Mouse (Mus musculus) activated CD4-positive, CD25-positive, alpha-beta regulatory T cell, adult 4 months (primary cell): ENCODE data around the gene Txnl4b. TPM values are rescaled to one million over a fixed set of nuclear protein-coding genes. Genes with fewer than 3 reads are reported as not detected.
A peak's percentile ranks its signal among the peaks of the same experiment; 100 is the strongest.

ENCODE experiments used
- ATAC-seq: one replicate; pipeline ENCODE4 v1.8.0; 2017
- polyA plus RNA-seq, 2 experiments: library from polyadenylated mRNA; unstranded; fragments of 100-300 nt; shearing (Covaris generic); gene quantifications; one replicate each; pipeline ENCODE4 v1.2.1; 2017

Gene Txnl4b
- polyA plus RNA-seq: 10 to 100 TPM; 16.5 to 17.9 TPM

DNA sequence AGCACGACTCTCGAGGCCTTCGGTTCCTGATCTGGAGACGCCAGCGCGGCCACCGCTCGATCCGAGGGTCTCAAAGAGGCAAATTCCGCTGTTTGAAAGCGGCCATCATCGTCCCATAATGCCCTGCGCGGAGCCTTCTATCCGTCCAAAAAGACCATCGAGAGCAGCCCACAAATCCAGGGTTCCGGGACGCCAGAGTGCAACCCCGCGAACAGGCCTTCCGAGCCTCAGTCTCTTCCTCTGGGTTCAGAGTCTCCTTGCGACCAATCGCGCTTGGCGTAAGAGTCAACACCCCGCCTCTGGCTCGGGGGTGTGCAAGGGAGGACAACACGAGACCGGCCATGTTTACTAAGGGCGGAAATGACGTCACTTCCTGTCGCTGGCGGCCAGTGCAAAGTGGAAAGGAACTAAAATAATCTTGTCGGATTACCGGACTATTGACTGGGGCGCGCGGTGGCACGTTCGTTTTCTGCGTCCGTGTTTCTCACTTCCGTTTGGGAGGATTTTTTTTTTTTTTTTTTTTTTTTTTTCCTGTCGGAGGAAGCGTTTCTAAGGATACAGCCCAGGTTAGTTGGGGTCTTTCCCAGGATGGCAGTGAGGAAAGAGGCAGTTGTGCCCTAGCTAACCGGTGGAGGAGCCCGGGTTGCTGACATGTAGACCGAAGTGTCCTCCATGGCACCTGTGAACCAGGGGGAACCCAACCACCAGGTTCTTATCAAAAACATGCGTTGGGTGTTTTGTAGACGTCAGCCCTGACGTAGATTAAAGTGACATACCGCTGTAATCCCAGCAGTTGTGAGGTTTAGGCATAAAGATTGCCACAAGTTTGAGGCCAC lies at the start of gene Txnl4b, which contains the start of gene Dhx38:
TSS of gene Txnl4b (plus strand) at position 395 of the 836 bp plus-strand sequence.
TSS of gene Dhx38 (minus strand) at position 364 of the 836 bp plus-strand sequence.
- peak; percentile 99 for ATAC-seq

DNA sequence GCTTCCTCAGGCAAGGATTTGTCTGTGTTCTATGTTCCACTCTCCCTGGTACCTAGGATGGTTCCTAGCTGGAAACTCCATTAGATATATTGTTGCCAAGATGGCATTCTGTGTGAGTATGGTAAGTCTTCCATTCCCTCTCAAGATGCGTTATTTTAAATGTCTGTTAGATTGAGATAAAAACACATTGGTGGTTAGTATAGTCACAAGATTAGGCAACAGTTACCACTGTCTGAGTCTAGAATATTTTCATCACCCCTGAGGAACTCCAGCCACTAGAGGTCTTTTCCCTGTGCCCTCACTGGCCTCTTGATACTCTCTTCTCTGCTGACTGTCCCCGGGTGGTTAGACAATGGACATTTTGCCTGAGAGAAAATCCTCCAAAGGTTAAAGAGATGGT lies 41.7 kb upstream of the Txnl4b start:
- ATAC-seq: no peak

DNA sequence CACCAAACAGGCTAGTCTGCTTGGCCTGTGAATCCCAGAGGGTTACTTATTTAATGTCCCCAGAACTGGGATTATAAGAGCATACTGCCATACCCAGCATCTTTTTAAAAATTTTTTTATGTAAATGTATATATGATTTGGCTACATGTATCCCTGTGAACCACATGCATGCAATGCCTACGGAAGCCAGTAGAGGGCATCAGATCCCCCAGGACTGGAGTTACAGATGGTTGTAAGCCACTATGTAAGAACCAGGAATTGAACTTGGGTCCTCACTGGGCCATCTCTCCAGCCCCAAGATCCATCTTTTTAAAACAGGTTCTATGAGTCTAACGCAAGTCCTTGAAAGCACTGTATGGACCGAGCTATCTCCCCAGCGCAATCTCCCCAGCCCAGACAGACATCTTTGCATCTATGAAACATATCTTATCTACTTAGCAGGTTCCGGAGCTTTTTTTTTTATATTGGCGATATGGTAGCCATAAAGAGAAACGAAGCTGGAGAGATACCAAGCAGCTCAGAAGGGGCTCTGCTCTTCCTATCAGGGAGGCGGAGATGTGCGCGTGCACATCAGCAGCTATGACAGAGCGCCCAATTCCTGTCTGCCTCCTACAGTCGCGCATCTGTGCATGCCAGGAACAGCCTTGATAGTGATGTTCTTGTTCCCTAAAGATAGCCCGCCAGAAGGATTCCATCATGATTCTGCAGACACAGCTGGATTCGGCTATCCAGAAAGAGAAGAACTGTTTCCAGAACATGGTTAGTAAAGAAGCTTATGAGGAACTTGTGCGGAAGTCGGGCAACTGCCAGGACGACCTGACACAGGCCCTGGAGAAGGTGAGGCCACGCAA lies 30.3 kb upstream of the Txnl4b start:
- ATAC-seq: no peak

DNA sequence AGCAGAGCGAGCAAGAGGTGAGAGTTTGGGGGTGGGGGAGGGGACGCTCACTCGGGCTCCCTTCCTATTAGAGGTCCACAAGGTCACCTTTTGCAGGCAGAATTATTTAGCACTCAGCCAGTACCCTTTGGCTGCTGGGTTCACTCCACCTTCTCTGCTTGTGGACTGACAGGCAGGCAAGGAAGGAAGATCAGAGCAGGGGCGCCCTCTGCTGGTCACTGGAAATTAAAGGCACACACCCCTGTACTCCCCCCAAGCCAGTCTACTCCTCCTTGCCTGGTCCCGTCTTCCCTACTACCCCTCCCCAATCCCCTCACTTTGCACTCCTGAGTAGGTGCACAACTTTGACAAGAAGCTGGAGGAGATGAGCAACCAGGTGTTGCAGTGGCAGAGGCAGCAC lies 29.0 kb upstream of the Txnl4b start:
- ATAC-seq: no peak

DNA sequence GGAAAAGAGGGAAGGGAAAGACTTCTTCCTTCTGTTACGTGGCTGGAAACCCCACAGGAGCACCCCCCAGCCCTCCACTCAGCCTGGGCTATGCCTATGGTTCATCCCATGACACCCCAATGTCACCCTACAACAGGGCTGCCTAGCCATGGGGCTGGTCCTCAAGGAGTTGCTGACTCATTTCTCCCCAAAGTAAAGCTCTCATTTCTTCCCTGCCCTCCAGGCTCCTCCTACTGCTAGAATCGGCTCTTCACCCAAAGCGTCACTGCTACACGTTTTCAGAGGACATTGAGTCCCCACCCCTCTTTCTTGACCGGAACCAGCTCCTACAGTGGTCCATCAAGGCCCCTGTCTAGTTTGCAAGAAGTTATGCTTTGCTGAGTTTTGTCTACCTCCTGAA lies 23.5 kb upstream of the Txnl4b start:
- no peak for ATAC-seq

DNA sequence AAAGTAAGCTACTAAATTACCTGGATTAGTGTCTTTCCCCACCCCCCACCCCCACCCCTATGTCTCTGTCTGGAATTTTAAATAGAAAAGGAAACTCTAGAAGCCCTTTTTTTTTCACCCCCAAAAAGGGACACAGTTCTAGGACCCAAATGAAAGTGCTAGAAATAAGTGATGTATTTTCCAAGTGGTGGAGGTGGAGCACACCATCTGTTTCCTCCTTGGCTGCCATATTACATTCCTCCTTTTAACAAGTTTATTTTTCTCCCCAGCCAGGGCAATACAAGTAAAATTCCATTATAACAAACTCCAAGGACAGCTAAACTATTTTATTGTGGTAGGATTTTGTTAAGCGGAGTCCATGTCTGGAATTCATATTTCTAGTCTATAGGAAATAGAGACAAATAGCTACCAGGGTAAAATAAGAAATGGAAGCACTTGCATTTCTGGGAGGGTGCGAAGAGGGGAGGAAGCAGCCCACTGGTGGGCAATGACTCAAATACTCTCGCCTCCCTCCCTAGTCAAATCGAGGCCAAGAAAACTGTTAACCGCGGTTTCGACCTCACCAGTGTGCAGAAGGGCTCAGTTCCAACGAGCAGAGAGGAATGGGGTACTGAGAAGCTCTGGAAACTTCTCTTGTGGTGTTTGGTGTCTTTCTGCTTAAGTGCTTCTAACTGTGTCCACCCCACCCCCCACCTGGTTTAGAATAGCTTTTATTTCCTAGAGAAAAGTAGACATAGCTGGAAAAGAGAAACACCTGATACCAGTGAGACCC lies 22.8 kb upstream of the Txnl4b start:
- no peak for ATAC-seq

DNA sequence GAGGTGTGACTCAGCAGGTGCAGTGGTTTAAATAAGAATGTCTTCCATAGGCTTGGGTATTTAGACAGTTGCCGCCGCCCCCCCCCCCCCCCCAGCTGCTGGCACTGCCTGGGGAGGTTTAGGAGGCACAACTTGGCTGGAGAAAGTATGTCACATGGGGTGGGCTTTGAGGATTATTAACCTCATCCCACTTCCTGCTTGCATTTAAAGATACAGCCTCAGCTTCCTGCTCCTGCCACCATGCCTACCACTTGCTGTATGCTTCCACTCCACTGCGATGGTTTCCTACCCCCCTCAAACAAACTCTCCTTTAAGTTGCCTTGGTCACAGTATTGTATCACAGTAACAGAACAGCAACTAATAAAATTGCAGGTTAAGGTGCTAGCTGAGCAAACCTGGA lies 21.6 kb upstream of the Txnl4b start:
- no peak for ATAC-seq

DNA sequence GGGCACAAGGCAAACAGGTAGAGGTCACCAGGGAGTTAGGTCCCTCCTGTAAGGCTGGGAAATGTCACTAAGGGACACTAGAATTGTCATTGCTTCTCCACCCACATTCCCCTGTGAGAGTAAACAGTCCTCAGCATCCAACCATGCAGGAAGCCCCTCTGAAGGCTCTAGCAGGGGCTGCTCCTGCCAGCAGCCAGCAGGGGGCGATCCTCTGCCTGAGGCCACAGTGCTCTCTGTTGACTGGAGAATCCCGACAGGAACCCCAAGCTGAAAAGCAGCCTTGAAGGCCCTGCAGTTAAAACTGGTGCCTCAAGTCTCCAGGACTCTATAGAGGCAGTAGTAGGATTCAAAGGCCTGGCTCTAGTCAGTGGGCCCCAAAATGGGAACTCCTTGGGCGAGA lies 14.0 kb upstream of the Txnl4b start:
- ATAC-seq: no peak

DNA sequence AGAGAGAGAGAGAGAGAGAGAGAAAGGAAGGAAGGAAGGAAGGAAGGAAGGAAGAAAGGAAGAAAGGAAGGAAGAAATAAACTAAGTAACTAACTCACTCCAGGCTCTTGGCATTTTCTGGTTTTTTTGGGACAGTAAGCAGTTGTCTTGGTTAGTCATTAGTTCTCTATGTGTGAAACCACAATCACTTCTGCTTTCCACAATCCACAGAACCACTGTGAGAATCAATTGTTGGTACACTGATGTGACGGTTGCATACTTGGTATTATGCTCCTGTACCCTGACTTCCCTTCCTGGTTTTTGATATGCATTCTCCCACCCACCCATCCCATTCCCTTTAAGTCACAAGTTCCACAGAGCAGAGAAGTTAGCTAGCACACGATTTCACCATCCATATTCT lies 1.8 kb upstream of the Txnl4b start:
- ATAC-seq: no peak

DNA sequence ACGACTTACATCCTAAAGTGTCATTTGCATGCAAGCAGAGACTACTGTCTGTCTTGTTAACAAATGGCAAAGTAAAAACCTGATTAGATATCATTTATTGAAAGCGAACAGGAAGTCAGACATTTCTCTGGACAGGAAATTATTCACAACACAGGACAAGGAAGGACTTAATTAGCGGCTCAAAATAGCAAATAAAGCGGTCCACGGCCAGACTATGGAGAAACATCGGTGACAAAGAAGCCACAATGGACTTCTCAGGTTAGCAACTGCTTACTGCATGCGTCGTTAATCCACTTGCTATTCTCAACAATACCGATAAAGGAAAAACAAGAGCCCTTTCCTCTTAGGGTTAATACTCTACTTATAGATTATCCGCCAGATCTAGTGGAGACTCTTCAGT lies 926 bp upstream of the Txnl4b start:
- ATAC-seq: no peak

DNA sequence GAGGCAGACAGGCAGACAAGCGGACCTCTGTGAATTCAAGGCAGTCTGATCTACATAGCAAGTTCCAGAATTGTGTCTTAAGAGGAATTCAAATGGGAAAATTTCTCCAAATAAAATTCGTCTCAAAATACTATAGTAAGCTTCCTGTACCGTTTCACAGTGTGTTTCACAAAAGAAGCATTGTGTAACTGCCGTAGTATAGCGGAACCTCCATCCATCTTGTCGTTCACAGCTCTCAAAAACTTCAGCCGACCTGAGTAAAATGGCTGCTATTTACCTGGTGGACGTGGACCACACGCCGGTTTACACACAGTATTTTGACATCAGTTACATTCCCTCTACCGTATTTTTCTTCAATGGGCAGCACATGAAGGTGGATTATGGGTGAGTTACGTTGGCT lies 5.4 kb downstream of the Txnl4b start:
- no peak for ATAC-seq

DNA sequence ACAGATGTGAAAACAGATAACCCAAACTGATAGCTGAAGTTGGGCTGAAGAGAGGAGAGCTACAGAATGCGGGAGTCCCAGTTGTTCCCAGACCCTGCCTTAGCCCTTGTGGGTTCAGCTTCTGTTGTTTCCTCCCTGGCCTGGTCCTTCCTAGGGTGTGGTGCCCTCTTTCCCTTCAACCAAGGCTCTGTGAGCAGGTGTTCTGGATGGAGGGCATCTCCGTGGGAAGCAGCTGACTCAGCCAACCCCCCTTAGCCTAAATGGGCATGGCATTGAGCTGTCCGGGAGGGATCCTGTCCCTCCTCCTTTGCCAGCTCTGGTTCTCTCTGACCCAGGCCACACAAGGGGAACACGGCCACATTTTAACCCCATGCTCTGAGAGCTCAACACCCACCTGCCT lies 10.6 kb downstream of the Txnl4b start:
- ATAC-seq: no peak

DNA sequence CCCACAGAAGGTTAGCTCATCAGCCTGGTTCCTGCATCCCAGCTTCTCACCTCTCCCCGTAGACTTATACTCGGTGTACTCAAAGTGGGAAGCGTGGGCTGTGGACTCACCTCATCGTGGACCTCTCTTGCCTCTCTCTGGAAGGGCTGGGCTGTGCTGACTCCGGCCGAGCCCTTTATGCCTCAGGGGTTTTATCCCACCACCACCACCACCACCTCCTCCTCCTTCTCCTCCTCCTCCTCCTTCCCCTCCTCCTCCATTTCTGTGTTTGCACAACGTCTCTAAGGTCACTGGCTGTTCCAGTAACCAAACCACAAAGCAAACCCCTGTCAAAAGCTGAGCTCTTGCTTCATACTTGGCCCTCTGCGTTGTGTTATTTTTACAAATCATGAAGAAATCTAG lies 13.2 kb downstream of the Txnl4b start, which contains the start of gene Hp:
TSS of gene Hp (minus strand) at position 273 of the 402 bp plus-strand sequence.
- no peak for ATAC-seq

DNA sequence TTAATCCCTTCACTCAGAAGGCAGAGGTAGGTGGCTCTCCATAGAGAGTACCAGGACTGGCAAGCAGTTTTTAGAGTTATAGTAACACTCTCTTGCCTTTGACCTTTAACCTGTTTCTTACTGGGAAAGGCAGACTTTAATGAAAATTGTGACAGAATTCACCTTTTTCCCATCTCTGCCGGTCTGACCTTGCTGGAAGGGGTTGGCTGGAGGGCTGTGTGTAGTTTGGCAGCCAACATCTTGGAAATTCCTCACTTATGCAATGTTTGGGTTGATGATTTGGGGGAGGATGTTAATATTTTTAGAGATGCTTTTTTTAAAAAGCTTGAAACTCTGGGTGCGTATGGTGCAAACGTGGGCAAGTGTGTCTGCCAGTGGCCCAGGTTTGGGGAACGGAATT lies 18.6 kb downstream of the Txnl4b start:
- no peak for ATAC-seq

DNA sequence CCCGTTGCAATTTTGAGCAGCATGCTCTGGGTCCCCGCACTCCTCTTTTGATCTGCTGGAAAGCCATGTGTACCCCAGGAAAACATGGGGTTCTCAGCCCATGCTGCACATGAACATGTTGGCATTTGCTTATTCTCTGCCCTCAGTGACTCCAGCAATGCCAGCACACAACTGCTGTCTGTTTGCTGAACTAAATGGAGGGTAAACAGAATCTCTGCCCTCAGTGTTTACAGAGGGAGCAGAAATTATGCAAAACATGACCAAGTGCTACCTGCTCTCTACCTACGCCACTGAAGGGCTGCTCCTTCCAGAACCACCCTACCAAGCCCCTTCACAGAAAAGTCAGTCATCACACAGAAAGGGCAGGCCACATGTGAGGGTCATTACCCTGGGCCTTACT lies 19.1 kb downstream of the Txnl4b start:
- no peak for ATAC-seq

DNA sequence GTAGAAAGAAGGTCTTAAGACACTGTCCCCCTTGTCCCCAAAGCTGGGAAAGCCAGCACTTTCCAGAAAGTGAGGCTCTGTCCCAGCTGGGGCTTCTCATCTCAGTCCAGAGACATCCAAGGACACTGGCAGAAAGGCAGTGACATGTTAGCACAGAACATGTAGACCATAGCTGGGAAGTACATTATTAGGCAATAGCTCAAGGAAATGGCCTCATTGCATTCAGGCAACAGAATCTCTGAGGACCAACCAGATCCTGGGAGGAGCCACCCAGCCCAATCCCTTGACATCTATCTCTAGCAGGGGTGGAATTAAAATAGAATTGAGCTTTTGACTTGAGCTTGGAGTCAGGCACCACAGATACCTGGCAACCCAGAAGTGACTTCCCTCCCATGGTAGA lies 20.0 kb downstream of the Txnl4b start:
- no peak for ATAC-seq

DNA sequence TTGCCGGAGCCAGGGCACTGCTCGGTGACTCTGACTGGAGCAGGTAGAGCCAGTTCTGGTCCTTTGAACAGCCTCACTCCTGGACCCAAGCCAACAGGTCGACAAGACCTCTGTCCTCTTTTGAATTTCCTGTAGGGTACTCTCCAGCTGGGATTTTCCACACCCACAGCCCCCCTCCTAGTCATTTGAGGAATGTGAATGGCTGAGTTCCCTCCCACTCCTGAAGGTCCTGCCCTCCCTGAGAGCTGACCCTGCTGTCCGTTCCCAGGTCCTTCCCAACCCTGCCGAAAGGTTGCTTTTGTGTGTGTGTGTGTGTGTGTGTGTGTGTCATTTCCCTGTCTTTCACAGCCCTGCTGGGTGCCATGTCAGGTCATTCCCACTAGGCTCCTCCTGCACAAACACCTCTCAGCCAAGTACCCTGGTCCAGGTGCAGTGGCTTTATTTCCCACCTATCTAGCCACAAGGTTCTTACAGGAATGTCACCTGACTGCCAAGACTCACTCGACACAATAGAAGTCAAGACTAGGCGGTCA lies 21.3 kb downstream of the Txnl4b start:
- no peak for ATAC-seq

DNA sequence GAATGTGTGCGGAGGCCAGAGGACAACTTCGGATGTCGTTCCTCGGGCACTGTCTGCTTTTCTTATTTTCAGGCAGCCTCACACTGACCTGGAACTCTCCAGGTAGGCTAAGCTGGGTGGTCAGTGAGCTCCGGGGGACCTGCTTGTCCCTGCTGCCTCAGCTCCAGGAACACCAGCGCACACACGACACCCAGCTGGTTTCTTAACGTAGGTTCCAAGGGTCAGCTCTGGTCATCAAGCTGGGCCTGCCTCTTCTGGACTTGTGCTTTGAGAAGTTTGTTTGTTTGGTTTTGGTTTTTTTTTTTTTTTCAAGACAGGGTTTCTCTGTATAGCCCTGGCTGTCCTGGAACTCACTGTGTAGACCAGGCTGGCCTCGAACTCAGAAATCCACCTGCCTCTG lies 25.2 kb downstream of the Txnl4b start:
- ATAC-seq: no peak

DNA sequence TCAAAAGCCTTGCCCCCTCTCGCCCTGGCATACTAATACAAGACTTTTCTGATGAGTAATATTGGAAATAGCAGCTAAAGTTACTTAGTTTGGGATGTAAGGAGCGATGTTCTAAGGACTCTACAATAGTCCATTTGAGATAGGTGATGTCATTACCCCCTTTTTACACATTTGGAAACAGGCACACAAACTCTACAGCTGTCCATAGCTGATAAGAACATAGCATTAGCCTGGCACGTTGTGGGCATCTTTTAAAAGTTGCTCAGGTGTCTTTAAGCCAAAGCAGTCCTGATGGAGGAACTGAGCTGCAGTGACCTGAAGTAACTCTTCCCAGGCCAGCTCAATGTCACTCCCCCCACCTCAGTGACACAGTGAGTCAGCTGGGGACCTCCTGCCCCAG lies 25.7 kb downstream of the Txnl4b start:
- ATAC-seq: no peak

DNA sequence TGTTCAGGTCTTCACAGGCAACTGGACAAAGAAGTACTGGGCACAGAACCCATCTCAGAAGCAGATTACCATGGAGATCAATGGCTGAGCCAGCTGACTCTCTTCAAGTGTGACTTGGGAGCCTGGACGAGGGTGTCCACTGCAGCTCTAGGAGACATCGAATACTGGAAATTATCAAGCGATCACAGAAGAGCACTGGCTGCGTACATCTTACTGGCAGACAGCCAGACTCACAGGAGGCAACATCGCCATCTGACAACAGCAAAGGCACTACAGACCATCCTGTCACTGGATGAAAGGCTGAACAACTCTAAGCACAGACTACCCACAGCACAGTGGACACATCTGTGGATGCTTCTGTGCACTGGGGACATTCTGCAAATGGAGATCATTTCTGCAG lies 26.5 kb downstream of the Txnl4b start:
- ATAC-seq: no peak

DNA sequence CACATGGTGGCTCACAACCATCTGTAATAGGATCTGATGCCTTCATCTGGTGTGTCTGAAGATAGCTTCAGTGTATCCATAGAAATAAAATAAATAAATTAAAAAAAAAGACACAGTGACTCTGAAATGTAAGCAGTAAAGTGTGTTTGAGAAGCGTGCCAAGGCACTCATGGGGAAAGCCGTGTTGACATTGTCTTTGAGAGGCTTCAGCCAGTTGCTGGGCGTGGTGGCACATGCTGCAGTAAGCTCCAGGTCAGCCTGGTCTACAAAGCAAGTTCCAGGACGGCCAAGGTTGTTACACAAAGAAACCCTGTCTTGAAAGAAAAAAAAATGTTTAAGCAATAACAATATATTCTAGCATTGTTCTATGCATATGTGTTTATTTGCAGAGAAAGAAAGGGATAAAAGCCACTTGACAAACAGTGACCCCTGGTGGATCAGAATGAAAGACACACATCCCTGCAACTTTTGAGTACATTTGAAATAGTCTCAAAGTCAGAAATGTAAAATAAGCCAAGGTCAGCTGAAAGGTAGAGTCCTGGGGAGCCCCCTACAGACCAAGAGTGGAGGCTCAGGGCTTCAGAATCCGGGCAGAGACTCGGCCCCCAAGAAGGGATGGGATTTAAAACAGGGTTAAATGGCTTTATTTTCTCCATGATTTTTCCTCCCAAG lies 27.6 kb downstream of the Txnl4b start:
- no peak for ATAC-seq

DNA sequence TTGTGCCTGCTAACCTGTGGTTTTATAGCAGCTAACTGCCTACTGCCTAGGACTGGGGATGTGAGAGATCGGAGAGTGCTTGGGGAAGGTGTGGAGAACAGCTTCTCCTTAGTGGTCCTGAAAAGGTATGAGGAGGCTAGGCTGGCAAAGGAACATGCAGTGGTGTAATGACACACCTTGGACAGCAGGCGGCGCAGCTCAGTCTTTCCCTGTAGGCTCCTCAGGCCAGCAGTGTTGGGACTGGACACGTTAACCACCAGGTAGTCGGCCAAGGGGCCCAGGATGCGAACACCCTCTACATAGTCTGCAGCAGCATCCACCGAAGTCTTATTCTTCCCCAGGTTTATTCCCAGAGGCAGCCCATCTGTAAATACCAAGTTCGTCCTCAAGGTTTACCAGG lies 30.2 kb downstream of the Txnl4b start:
- ATAC-seq: peak; percentile 54
